Mouse (Mus musculus) heart, embryonic 16.5 days (tissue): ENCODE measurements around the gene 9530077C05Rik. TPM values are rescaled to one million over a fixed set of nuclear protein-coding genes. Genes with fewer than 3 reads are reported as not detected.

Experiments
- ATAC-seq: fragments of 200-750 bp; cut with Nextera tagmentation; replicated peaks from 2 replicates; pipeline ENCODE4 v1.8.0; 2017; ENCODE audit warnings: moderate number of reproducible peaks; ENCODE audit not compliant: insufficient read depth, low FRiP score; ENCODE audit errors: extremely low read depth
- H3K27ac ChIP-seq: fragments of 300-500 bp; sonication (generic); 2 replicates; pipeline ENCODE4 v1.5.1; 2014; ENCODE audit warnings: mild to moderate bottlenecking, low read length, control low read depth, moderate library complexity
- H3K27me3 ChIP-seq: fragments of 300-500 bp; sonication (generic); 2 replicates; pipeline ENCODE4 v1.6.1; 2014; ENCODE audit warnings: low read length, mixed read lengths; ENCODE audit not compliant: control insufficient read depth, insufficient read depth
- H3K36me3 ChIP-seq: fragments of 300-500 bp; sonication (generic); 2 replicates; pipeline ENCODE4 v1.6.1; 2014; ENCODE audit not compliant: control insufficient read depth, insufficient read depth
- H3K4me1 ChIP-seq: fragments of 300-500 bp; sonication (generic); 2 replicates; pipeline ENCODE4 v1.6.1; 2014; ENCODE audit warnings: low read length, mixed read lengths; ENCODE audit not compliant: control insufficient read depth, insufficient read depth
- H3K4me2 ChIP-seq: fragments of 300-500 bp; sonication (generic); 2 replicates; pipeline ENCODE4 v1.6.1; 2014; ENCODE audit warnings: low read depth, mild to moderate bottlenecking, control low read depth, low read length
- H3K4me3 ChIP-seq: fragments of 300-500 bp; sonication (generic); 2 replicates; pipeline ENCODE4 v1.5.1; 2014; ENCODE audit warnings: mild to moderate bottlenecking, control low read depth, low read length
- H3K9ac ChIP-seq: fragments of 300-500 bp; sonication (generic); 2 replicates; pipeline ENCODE4 v1.6.1; 2014; ENCODE audit warnings: low read length, control low read depth
- H3K9me3 ChIP-seq: fragments of 300-500 bp; sonication (generic); replicated peaks from 2 replicates; pipeline ENCODE4 v1.6.1; 2016; ENCODE audit warnings: low read length; ENCODE audit not compliant: control insufficient read depth
- WGBS: fragments of 180-500 bp; shearing (Covaris S2); extraction: QIAGEN DNeasy Blood & Tissue Kit; methylation state at CpG from one replicate; pipeline ENCODE4 v1.1.7; 2014; 5-methylcytosine and 5-hydroxymethylcytosine counted together
- polyA plus RNA-seq: library from polyadenylated mRNA; unstranded; fragments of >200 nt; fragmentation: Nextera tagmentation; extraction: Ambion mirVana; gene quantifications from 2 replicates; pipeline ENCODE4 v1.2.1, GENCODE M21; 2015

9530077C05Rik gene
- polyA plus RNA-seq, 1 experiment from 2014 or later, result 3.7 TPM

DNA sequence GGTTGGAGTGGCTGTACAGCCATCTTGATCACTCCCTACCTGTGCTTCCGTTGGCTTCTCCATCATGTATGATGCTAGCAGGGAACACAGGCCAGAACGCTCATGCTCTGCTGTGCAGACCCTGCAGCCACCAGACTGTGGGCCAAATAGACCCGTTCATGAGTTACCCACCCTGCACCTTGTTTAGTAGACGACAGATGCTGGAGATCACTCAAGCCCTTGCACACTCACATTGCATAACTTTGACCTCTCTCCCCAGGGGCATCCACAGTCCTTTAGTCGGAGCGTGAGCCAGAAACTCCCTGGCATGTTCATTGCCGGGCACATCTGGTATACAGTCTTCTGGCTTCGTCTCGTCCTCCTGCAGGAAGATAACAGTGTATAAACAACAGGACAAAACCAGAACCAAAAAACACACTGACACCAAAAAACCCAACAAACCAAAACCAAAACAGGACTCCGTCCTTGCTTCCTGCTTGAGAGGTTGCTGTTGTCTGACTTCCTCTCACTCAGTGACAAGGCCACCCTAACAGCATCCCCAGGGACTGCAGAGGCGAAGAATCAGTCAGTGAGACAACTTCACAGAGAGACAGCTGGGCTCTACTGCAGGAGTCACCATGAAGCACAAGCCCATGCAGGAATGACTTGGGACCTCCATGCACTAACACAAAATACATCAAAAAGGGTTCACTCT, 46.0 kb downstream of the 9530077C05Rik start:
- 81% methylated on average over 11 of the region's 11 CpGs for WGBS
- Histone ChIP-seq H3K9ac (no peak overlapping the region), H3K4me1 (no peaks in the 10 kb centered on the region), H3K9me3 (no peaks in the 10 kb centered on the region), H3K4me3 (no peak overlapping the region), H3K27me3 (no peaks in the 10 kb centered on the region), H3K36me3 (peaks cover 51% of the 10 kb centered on the region), H3K27ac (no peak overlapping the region), H3K4me2 (no peak overlapping the region)
- ATAC-seq, result no peak

DNA sequence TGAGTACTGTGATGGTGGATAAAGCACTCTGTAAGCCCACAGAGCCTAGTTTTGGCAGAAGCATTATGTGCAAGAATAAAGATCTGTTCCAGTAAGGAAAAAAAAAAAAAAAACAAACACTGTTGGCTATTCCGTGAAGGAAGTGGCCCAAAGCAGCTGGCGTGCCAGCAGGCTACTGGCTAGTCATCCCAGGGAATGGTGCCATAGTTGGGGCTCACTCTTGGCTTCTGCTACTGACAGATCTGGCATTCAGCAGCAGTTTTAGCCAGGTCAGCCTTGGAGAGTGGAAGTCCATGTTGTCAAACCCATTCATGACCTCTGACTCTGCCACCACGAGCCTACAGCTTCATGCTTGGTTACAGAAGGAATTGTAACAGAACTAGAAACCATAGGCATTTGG, 50.6 kb downstream of the 9530077C05Rik start:
- no peak overlapping the region for H3K27ac ChIP-seq
- H3K36me3 ChIP-seq, result peaks cover 18% of the 10 kb centered on the region
- no peaks in the 10 kb centered on the region for H3K9me3 ChIP-seq
- H3K4me1 ChIP-seq, result no peaks in the 10 kb centered on the region
- H3K4me2 ChIP-seq, result no peak overlapping the region
- no peaks in the 10 kb centered on the region for H3K27me3 ChIP-seq
- WGBS, result 90% methylated on average over 3 of the region's 3 CpGs
- no peak for ATAC-seq
- H3K4me3 ChIP-seq, result no peak overlapping the region
- H3K9ac ChIP-seq, result no peak overlapping the region

DNA sequence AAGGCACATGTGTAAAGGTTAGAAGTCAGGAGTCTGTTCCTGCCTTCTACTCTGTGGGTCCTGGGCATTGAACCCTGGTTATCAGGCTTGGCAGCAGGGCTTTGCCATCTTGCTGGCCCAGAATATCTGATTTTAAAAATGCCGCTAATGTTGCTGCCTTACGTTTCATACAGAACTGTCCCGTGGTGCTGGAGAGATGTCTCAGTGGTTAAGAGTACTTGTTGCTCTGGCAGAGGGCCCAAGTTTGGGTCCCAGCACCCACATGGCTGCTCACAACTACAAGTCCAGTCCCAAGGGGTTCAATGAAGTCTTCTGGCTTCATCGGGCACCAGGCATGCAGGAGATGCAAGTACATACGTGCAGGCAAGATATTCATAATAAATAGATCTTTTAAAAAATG, 54.9 kb downstream of the 9530077C05Rik start:
- no peak overlapping the region for H3K4me2 ChIP-seq
- H3K27ac ChIP-seq, result no peak overlapping the region
- H3K27me3 ChIP-seq, result no peaks in the 10 kb centered on the region
- WGBS, result 94% methylated on average over 5 of the region's 5 CpGs
- no peak overlapping the region for H3K4me3 ChIP-seq
- no peak for ATAC-seq
- H3K36me3 ChIP-seq, result peaks cover 8% of the 10 kb centered on the region
- no peaks in the 10 kb centered on the region; the same call in 1 of the 2 replicates for H3K4me1 ChIP-seq
- H3K9me3 ChIP-seq, result no peaks in the 10 kb centered on the region
- H3K9ac ChIP-seq, result no peak overlapping the region

DNA sequence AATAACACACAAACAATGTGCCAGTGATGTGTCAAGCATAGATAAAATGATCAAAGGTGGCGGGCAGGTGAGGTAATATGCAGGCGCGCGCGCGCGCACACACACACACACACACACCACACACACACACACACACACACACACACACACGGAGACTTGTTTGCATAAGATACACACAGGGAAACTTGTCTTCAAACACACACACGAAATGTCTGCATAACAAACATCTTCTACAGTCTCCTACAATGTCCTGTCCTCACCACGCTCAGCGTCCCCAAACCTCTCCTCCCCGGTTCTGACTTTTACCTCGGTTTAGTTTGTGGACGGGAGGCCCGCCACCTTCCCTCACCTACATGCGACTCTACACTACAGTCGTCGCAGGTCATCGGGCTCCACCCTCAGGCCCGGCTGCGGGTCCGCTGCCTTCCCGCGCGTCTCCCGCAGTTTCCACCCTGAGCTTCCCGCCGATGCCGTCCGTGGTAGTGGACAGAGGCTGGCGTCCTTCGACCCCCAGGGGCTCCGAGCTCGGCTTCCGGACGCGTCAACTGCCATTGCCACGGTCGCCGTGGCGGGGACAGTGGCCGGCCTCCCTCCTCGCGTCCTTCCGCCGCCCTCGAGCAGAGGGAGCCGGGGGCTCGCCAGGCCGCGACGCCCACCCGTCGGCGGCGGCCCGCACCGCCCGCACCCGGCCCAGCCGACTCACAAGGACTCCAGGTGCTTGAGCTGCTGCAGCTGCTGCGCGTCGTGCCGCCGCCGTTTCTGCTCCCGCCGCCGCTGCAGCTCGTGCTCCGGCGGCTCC, 56.3 kb downstream of the 9530077C05Rik start:
- Histone ChIP-seq H3K4me3 (peak overlapping the region; percentile 89), H3K9me3 (no peaks in the 10 kb centered on the region), H3K27ac (peak overlapping the region; percentile 94), H3K9ac (peak overlapping the region; percentile 96), H3K27me3 (no peaks in the 10 kb centered on the region), H3K36me3 (peaks cover 6% of the 10 kb centered on the region; the same call in 1 of the 2 replicates), H3K4me2 (peak overlapping the region; percentile 70), H3K4me1 (no peaks in the 10 kb centered on the region; the same call in 1 of the 2 replicates)
- under 1% methylated on average over 58 of the region's 73 CpGs for WGBS
- ATAC-seq, result peak; percentile 49

DNA sequence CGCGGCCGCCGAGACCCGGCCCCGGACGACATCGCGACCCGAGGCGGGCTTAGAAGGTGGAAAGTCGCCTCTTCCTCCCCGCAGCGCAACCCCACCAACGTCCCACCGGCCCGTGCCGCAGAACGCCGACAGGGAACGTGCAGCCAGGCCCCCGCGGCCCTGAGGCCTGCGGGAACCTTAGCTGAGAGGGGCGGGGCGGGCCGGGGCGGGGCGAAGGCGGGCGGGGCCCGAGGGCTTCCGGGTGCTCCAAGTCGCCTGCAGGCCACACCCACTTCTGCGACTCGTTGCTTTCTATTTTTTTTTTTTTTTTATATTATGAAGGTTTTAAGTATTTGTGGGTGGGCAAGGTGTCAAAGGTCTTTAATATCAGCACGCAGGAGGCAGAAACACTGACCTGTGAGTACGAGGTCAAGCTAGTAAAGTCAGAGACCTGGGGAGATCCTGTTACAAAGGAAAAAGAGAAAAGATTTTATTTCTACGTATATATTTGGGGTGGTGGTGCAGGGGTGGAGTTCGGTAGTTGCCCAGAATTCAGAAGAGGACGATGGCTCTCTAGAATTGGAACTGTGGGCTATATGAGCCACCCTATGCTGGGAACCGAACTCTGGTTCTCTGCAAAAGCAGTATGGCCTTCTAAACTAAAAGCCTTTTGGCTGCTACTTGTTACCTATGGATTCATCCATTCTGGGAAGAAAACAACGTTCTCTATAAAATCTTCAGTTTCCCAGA, 57.0 kb downstream of the 9530077C05Rik start:
- ATAC-seq, result peak; percentile 90
- WGBS, result 3% methylated on average over 42 of the region's 43 CpGs

DNA sequence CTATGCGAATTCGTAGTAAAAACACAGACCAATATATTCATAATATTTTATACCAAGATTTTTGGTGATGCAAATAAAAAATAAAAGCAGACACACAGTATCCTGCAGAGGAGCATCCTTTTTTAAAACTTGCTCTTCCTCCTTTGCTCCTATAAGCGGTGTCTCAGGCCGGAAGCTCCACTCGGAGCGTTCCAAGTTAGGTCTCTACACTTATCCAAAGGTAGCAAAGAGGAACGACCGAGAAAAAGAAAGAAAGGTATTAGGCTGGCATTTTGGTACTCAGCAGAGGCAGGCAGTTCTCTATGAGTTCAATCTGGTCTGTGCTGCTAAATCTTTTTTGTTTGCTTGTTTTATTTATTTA, 57.6 kb downstream of the 9530077C05Rik start:
- no peaks in the 10 kb centered on the region for H3K27me3 ChIP-seq
- H3K9me3 ChIP-seq, result no peaks in the 10 kb centered on the region
- H3K4me3 ChIP-seq, result no peak overlapping the region
- WGBS, result 71% methylated on average over 8 of the region's 8 CpGs
- H3K36me3 ChIP-seq, result peaks cover 6% of the 10 kb centered on the region; the same call in 1 of the 2 replicates
- no peak for ATAC-seq
- H3K9ac ChIP-seq, result no peak overlapping the region; the same call in 1 of the 2 replicates
- H3K4me1 ChIP-seq, result no peaks in the 10 kb centered on the region; the same call in 1 of the 2 replicates
- no peak overlapping the region for H3K27ac ChIP-seq
- no peak overlapping the region for H3K4me2 ChIP-seq

More for the DNA sequence above, 57.0 kb downstream of the 9530077C05Rik start:
- H3K4me3 ChIP-seq, result peak overlapping the region; percentile 89
- peak overlapping the region; percentile 70 for H3K4me2 ChIP-seq
- no peaks in the 10 kb centered on the region for H3K9me3 ChIP-seq
- H3K36me3 ChIP-seq, result peaks cover 6% of the 10 kb centered on the region; the same call in 1 of the 2 replicates
- peak overlapping the region; percentile 96 for H3K9ac ChIP-seq
- H3K27ac ChIP-seq, result peak overlapping the region; percentile 94
- H3K27me3 ChIP-seq, result no peaks in the 10 kb centered on the region
- no peaks in the 10 kb centered on the region; the same call in 1 of the 2 replicates for H3K4me1 ChIP-seq

DNA sequence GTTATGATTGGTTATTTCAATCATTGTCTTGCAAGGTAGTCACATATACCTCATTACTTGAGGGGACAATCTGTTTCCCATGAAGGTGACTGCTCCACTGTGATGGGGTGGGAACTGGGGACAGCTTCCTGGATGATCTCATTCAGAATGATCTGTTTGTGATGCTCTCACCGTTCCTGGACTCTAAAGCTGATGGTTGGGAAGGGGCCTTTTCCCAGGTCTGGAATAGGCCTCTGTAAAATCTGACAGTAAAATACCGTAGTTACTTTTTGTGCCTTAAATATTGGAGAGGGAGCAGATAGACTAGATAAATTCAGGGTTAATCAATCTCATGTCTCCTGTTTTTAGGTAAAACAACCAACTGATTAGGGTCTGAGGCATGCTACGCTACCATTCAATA, 58.3 kb downstream of the 9530077C05Rik start, which contains the start of gene Rp9:
Rp9 (minus strand) TSS at position 101 of the 400 bp plus-strand sequence.
- WGBS, result 81% methylated on average over 3 of the region's 3 CpGs
- peak within 1 kb of the TSS; percentile 89 for H3K4me3 ChIP-seq
- H3K4me2 ChIP-seq, result peak within 1 kb of the TSS; percentile 70
- no peak for ATAC-seq
- no peaks in the 10 kb centered on the region; the same call in 1 of the 2 replicates for H3K4me1 ChIP-seq
- no peaks in the 10 kb centered on the region for H3K27me3 ChIP-seq
- peak within 1 kb of the TSS; percentile 63 for H3K27ac ChIP-seq
- H3K9me3 ChIP-seq, result no peaks in the 10 kb centered on the region
- H3K9ac ChIP-seq, result peak within 1 kb of the TSS; percentile 96
- H3K36me3 ChIP-seq, result peaks cover 6% of the 10 kb centered on the region; the same call in 1 of the 2 replicates

DNA sequence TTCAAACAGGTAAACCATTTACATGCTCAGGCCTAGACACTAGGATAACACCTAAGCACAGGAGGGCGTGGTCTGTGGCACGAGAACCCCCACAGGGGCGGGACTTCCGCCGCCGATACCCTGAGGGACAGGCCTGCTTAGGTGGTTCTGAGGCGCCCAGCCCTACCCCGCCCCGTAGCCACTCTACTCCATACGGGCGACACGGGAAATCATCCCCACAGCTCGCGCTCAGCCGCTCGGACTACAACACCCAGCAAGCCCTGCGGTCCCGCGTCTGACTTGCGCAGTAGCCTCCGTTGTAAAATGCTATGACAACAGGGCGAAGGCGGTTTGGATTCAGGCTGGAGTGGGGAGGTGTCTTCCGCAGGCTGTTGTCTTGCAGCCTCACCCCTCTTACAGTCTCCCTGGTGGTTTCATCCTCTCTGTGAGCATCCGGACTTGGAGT, 64.1 kb downstream of the 9530077C05Rik start, which contains the start of gene Bbs9:
Bbs9 (plus strand) TSS at position 292 of the 445 bp plus-strand sequence.
- H3K4me3 ChIP-seq, result peak within 1 kb of the TSS; percentile 84
- H3K36me3 ChIP-seq, result no peaks in the 10 kb centered on the region
- H3K27me3 ChIP-seq, result no peaks in the 10 kb centered on the region
- H3K27ac ChIP-seq, result peak within 1 kb of the TSS; percentile 64
- H3K4me1 ChIP-seq, result 0 out of 2 replicates have a peak, but pooled peaks cover 5% of the 10 kb centered on the region
- H3K9ac ChIP-seq, result peak within 1 kb of the TSS; percentile 72
- WGBS, result 1% methylated on average over 25 of the region's 25 CpGs
- H3K9me3 ChIP-seq, result no peaks in the 10 kb centered on the region
- peak within 1 kb of the TSS; percentile 99 for H3K4me2 ChIP-seq
- peak; percentile 98 for ATAC-seq
